Mouse (Mus musculus) embryonic facial prominence, embryonic 12.5 days (tissue): ENCODE results near the gene Mbd5. TPM values are rescaled to one million over a fixed set of nuclear protein-coding genes. Genes with fewer than 3 reads are reported as not detected.

Source experiments
- polyA plus RNA-seq: library from polyadenylated mRNA; unstranded; fragments of >200 nt; fragmentation: Nextera tagmentation; extraction: Ambion mirVana; gene quantifications from 2 replicates; pipeline ENCODE4 v1.2.1, GENCODE M21; 2016

The Mbd5 gene
- polyA plus RNA-seq, 1 experiment from 2014 or later: 29.8 TPM

Other genes starting within 250 kb of the Mbd5 start
- 23.8 and 27.5 TPM in 2 replicates for gene Acvr2a, start 135.4 kb upstream of the Mbd5 start, polyA plus RNA-seq
- gene Orc4, start 769 bp downstream of the Mbd5 start, polyA plus RNA-seq: 114 and 118 TPM in 2 replicates